Mouse (Mus musculus) kidney, embryonic 16.5 days (tissue): ENCODE measurements around the gene Tmem207. TPM values are rescaled to one million over a fixed set of nuclear protein-coding genes. Genes with fewer than 3 reads are reported as not detected.

Source experiments
- ATAC-seq: fragments of 200-750 bp; cut with Nextera tagmentation; 2 replicates; pipeline ENCODE4 v1.8.0; 2017; ENCODE audit warnings: moderate TSS enrichment; ENCODE audit not compliant: low FRiP score, low TSS enrichment
- H3K27ac ChIP-seq: fragments of 300-500 bp; sonication (generic); 2 replicates; pipeline ENCODE4 v1.5.1; 2014; ENCODE audit warnings: low read length
- H3K27me3 ChIP-seq: fragments of 300-500 bp; sonication (generic); 2 replicates; pipeline ENCODE4 v1.6.1; 2014; ENCODE audit warnings: low read length, control low read depth, mixed read lengths; ENCODE audit not compliant: insufficient read depth
- H3K36me3 ChIP-seq: fragments of 300-500 bp; sonication (generic); 2 replicates; pipeline ENCODE4 v1.6.1; 2014; ENCODE audit warnings: low read length, control low read depth, mixed read lengths; ENCODE audit not compliant: insufficient read depth
- H3K4me1 ChIP-seq: fragments of 300-500 bp; sonication (generic); 2 replicates; pipeline ENCODE4 v1.6.1; 2014; ENCODE audit warnings: low read length, control low read depth, mixed read lengths; ENCODE audit not compliant: insufficient read depth
- H3K4me2 ChIP-seq: fragments of 300-500 bp; sonication (generic); replicated peaks from 2 replicates; pipeline ENCODE4 v1.6.1; 2014; ENCODE audit warnings: low read depth, low read length
- H3K4me3 ChIP-seq: fragments of 300-500 bp; sonication (generic); 2 replicates; pipeline ENCODE4 v1.5.1; 2014; ENCODE audit warnings: mild to moderate bottlenecking, low read length
- H3K9ac ChIP-seq: fragments of 300-500 bp; sonication (generic); replicated peaks from 2 replicates; pipeline ENCODE4 v1.6.1; 2014; ENCODE audit warnings: low read length
- H3K9me3 ChIP-seq: fragments of 300-500 bp; sonication (generic); 2 replicates; pipeline ENCODE4 v1.6.1; 2016; ENCODE audit warnings: low read length, control low read depth
- WGBS: fragments of 180-500 bp; shearing (Covaris S2); extraction: QIAGEN DNeasy Blood & Tissue Kit; methylation state at CpG from one replicate; pipeline ENCODE4 v1.1.7; 2014; 5-methylcytosine and 5-hydroxymethylcytosine counted together
- polyA plus RNA-seq: library from polyadenylated mRNA; unstranded; fragments of >200 nt; fragmentation: Nextera tagmentation; extraction: Ambion mirVana; gene quantifications from 2 replicates; pipeline ENCODE4 v1.2.1, GENCODE M21; 2015

Tmem207 gene
- polyA plus RNA-seq, 1 experiment from 2014 or later = 0.21 TPM

DNA sequence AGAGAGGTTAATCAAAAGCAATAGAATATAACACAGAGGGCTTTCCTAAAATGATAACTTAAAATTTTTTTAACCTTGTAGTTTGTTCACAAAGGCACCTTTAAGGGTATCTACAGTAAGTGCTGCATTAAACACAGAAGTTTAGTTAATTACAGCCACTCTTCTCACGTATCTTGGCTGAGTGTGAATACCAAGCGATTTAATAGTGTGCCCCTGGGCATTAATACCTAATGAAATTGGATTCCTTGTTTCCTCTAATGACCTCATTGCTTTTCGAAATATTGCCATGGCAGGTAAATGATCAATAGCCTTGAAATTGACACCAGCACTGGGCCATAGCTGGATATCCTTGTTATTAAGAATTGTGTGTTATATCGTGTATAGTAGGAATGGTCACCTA, 55.3 kb downstream of the Tmem207 start:
- WGBS = 63% methylated on average over 4 of the region's 4 CpGs
- Histone ChIP-seq H3K4me1 (no peaks in the 10 kb centered on the region), H3K36me3 (no peaks in the 10 kb centered on the region), H3K4me2 (no peak overlapping the region), H3K9ac (no peak overlapping the region), H3K9me3 (no peaks in the 10 kb centered on the region), H3K27ac (no peak overlapping the region), H3K27me3 (no peaks in the 10 kb centered on the region), H3K4me3 (no peak overlapping the region)
- ATAC-seq = no peak

DNA sequence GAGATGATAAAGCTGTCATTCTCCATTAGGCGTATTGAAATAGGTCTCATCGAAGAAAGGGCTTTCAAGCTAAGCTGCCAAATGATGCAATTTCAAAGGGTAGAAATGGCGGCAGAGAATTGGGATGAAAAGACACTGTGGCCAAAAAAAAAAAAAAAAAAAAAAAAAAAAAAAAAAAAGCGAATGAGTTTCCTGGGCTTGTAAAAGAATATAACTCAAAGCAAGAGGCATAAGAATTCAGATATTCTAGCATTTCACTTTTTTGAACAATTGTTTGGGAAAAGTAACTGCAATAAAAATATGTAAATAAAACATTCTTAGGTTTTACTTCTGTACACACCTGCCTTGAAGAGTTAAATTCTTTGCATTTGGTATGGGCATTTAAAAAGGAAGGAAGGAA, 60.0 kb downstream of the Tmem207 start:
- Histone ChIP-seq H3K4me1 (no peaks in the 10 kb centered on the region), H3K27me3 (no peaks in the 10 kb centered on the region), H3K27ac (no peak overlapping the region), H3K9ac (no peak overlapping the region), H3K9me3 (no peaks in the 10 kb centered on the region), H3K36me3 (no peaks in the 10 kb centered on the region), H3K4me3 (no peak overlapping the region), H3K4me2 (no peak overlapping the region)
- WGBS = 88% methylated on average over 4 of the region's 4 CpGs
- no peak for ATAC-seq

DNA sequence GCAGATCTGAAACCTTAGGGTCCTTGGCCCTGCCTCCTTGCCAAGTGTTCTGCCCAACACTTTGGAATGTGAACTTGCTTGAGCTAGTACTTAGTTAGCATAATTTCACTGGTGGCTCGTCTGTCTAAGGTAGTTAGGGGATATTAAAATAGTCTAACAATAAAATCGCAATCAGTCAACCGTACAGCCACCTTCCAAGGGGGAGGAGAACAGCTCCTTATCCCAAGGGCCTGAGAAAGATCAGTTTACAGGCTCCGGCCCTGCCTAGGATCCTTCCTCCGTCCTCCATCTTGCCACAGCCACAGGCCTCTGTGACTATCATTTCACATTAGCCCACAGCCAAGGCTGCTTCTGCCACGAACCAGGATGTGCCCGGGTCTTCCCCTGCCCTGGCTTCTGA, 63.7 kb downstream of the Tmem207 start, which contains the start of gene Cldn16:
Gene Cldn16 (plus strand): TSS at position 301 of the 400 bp plus-strand sequence.
- Histone ChIP-seq H3K4me1 (no peaks in the 10 kb centered on the region), H3K4me2 (no peak within 1 kb of the TSS), H3K4me3 (no peak within 1 kb of the TSS), H3K27me3 (no peaks in the 10 kb centered on the region), H3K9me3 (no peaks in the 10 kb centered on the region), H3K36me3 (no peaks in the 10 kb centered on the region), H3K27ac (no peak within 1 kb of the TSS), H3K9ac (no peak within 1 kb of the TSS)
- 53% methylated on average over 7 of the region's 7 CpGs for WGBS
- ATAC-seq = peak; percentile 23; the same call in 1 of the 2 replicates

DNA sequence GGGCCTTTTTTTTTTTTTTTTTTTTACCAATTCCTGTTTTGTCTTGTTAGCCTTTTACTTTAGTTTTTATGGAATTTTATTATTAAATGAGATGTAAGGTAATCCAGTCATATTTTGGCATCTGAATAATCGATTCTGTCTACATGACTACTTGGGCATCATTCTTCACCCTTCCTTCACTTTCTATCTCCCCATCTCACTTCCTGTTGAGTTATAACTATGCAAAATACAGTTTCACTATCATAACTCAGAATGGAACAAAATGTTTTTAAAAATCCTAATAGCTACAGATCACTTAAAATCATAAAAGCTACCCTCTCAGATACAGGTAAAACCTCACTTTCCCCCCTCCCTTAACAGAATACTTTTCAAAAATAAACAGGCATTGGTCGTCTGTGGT, 70.4 kb downstream of the Tmem207 start:
- Histone ChIP-seq H3K4me2 (no peak overlapping the region), H3K27me3 (no peaks in the 10 kb centered on the region), H3K9ac (no peak overlapping the region), H3K36me3 (no peaks in the 10 kb centered on the region), H3K4me3 (no peak overlapping the region), H3K27ac (no peak overlapping the region), H3K4me1 (no peaks in the 10 kb centered on the region), H3K9me3 (no peaks in the 10 kb centered on the region)
- no peak for ATAC-seq
- 85% methylated on average over 2 of the region's 2 CpGs for WGBS

DNA sequence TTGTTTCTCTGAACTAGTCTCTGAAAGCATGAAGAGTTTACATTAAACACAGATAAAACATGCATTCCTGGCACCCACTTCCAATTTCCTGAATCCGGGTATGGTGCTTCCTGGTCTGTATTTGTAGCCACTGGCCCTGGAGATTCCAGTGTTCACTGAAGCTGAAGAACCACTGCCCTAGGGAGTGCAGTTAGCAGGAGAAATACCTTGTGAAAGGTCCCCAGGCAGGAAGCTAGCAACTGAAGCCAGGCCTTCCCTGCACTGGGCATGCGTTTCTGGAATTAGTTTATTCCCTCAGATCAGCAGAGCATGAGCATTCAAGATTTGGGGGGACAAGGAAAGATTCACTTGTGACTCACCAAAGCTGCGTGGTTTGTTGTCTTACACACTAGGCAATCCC, 72.4 kb downstream of the Tmem207 start:
- H3K36me3 ChIP-seq = no peaks in the 10 kb centered on the region
- H3K4me1 ChIP-seq = no peaks in the 10 kb centered on the region
- H3K9ac ChIP-seq = no peak overlapping the region
- 28% methylated on average over 3 of the region's 3 CpGs for WGBS
- H3K4me2 ChIP-seq = no peak overlapping the region
- H3K27ac ChIP-seq = 0 out of 2 replicates have a peak overlapping the region, but pooled peaks have one; percentile 15
- no peaks in the 10 kb centered on the region for H3K27me3 ChIP-seq
- peak; percentile 80; the same call in 1 of the 2 replicates for ATAC-seq
- H3K4me3 ChIP-seq = no peak overlapping the region
- no peaks in the 10 kb centered on the region for H3K9me3 ChIP-seq

Other genes starting within 250 kb of the Tmem207 start
- gene Cldn1, start 154.9 kb downstream of the Tmem207 start, polyA plus RNA-seq = 44.0 and 46.7 TPM in 2 replicates
- gene Cldn16, start 63.6 kb downstream of the Tmem207 start, polyA plus RNA-seq = 9.2 and 9.4 TPM in 2 replicates
- gene Il1rap, start 54.9 kb upstream of the Tmem207 start, polyA plus RNA-seq = 13.8 and 14.4 TPM in 2 replicates